Mouse (Mus musculus) myocyte (in vitro differentiated cells): ENCODE measurements at regions not wholly inside any gene's neighbourhood (a gene's known extent, or its start where the extent isn't known, plus 50 kb on each side); places are given as distances from the start of the nearest gene placed in this dataset.

Source experiments
- POLR2A ChIP-seq: IDR thresholded peaks from one replicate; pipeline ENCODE4 v1.6.1; 2011; ENCODE audit warnings: low read depth, mild to moderate bottlenecking, control low read depth, moderate library complexity; ENCODE audit not compliant: insufficient read length
- REST ChIP-seq: IDR thresholded peaks from one replicate; pipeline ENCODE4 v1.6.1; 2011; ENCODE audit warnings: mild to moderate bottlenecking, control low read depth, moderate library complexity; ENCODE audit not compliant: insufficient read depth, insufficient read length
- USF1 ChIP-seq: IDR thresholded peaks from one replicate; pipeline ENCODE4 v1.6.1; 2011; ENCODE audit warnings: low read depth, mild to moderate bottlenecking, control low read depth, moderate library complexity

DNA sequence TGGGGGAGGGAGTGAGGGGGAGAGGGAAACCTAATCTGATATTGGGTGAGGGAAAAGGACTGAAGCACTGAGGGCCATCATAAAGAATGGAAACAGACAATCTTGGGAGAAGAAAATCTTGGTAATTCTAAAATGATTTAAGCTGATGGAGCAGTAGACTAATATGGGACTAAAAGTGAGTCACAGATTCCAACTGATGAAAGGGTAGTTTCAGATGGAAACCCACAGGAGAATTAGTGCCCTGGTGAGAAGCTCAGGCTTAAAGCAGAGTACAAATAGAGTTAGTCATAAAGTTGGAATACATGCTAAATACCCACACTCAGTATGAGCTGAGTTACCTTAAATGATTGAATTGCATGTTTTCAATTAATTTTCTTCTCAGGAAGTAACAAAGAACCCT lies 600.3 kb upstream of the Gm8797 start:
- TF ChIP-seq REST (no peak), USF1 (no peak), POLR2A (no peak)
